Mouse (Mus musculus) adipocyte (in vitro differentiated cells): ENCODE data around the gene Nodal.

Source experiments
- DNase-seq: peaks from one replicate; pipeline ENCODE4 v3.0.0-alpha.2; 2016; ENCODE audit warnings: low spot score

Gene Nodal

DNA sequence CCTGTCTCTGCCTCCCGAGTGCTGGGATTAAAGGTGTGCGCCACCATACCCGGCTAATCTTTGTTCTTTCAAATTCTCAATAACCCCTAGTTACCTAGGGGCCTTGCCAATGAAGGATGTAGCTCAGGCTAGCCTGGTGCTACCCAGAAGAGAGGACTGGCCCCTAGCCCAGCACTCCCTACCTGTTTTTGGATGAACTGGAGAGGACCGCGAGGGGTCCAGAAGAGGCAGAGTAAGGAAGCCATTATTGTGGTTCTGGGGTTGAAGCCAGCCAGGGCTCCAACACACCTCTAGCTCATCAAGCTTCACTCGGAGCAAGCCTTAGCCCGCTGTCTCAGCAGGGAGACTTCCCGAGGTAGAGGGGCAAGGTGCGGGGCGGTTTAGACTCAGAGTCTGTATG, at the start of gene Nodal:
Gene Nodal, plus strand, starts transcription at position 301 of the 400 bp plus-strand sequence.
- DNase-seq: no peak

DNA sequence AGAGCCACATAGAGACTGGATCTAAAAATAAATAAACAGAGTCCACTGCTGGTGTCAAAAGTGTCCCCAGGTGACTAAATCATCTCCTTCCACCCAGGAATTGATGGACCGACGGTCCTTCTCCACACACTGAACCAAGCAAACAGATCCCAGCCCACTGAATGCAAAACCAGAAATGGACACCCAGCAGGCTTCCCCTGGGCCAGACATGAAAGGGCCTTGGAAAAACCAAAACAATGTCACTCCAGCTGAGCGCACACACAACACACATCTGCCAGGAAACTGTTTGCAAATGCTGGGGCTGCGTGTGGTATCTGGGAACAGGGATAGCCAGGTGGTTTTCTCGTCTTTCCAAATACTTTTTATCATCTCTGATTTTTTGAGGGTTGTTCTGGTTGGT, 48.0 kb upstream of the Nodal start:
- DNase-seq: no peak

DNA sequence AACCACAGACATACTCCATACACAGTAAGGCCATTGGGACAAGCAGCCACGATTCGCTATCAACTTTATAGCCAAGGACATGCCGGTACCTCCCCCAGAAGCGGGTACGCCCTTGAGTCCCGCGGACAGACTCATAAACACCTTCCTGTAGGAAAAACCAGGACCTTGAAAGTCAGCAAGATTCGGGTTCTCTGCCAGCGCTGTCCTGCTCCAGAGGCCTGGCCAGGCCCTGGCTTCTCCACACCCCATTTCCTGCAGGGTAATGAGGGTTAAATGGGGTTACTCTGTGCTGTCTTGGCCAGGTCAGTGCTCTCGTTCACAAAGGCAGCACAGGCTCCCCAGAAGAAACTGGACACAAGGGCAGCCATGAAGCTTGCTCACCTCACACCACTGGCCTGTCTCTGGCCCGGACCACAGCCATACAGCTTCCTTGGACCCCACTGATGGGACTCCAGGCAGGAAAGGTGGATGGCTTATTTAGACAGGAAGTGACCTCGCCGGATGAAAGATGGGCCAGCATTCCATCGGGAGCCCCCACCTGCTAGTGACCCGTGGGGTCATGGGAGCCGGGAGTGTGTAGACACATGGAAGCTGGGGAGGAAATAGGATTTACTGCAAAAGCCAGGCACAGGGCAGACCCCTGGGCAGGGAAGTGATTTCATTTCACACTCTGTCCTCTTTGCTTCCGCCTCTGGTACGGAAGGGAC, 47.3 kb upstream of the Nodal start:
- no peak for DNase-seq

DNA sequence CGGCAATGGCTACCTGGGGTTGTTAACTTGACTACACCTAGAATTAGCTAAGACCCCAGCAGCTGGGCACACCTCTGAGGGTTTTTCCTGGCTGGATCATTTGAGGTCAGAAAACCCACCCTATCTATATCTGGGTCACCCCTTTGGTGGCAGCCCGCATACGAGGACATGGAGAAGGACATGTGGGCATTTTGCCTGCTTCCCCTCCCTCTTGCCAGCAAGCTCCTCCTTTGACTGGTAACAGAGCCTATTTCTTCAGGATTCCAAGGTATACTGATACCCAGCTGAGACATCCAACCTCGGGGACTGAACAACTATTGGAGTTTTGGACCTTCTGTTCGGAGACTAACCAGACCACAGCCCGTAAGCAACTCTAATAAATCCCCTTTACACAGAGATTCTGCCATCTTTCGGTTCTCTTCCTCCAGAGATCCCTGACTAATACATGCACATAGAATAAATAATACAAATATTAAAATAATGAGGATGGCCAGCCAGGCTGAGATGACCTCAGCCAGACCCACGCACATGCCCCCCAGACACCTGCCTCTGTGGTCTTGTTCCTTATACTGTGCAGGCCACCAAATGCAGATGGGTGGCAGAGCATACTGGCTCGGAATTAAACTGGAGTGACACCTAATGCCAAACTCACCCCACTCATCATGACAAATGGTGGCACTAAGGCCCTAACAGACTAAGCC, 45.7 kb upstream of the Nodal start:
- no peak for DNase-seq

DNA sequence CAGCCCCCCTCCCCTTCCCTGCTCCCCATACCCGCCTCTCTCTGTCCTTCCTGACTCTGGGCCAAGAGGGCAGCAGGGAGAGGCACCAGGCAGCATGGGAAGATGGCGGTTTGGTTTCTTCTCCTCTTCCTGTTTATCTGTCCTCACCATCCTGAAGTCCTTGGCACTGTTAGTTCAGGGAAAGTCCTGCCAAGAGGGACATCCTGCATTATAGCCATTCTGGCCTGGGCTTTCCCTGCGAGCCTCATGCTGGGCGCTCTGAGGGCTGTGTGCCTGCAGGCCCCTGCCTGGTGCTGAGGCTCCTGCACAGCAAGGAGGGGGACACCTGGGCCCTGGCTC, 45.2 kb upstream of the Nodal start:
- DNase-seq: peak; percentile 27

DNA sequence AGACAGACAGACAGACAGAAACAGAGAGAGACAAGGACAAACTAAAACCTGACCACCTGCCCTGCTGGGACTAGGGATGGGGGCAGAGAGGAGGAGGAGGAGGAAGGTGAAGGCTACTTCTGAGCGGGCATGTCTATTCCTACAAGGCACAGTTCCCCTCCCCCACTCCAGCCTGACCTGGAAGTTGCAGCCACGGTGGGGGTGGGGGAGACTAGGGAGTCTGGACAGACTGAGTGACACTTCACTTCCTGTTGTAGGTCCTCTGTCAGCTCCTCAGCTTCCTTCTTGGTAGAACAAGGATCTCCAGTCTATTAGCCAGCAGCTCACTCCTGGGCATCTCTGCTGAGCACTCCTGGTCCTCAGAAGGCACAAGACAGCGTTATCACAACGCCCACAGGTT, 43.7 kb upstream of the Nodal start:
- no peak for DNase-seq

DNA sequence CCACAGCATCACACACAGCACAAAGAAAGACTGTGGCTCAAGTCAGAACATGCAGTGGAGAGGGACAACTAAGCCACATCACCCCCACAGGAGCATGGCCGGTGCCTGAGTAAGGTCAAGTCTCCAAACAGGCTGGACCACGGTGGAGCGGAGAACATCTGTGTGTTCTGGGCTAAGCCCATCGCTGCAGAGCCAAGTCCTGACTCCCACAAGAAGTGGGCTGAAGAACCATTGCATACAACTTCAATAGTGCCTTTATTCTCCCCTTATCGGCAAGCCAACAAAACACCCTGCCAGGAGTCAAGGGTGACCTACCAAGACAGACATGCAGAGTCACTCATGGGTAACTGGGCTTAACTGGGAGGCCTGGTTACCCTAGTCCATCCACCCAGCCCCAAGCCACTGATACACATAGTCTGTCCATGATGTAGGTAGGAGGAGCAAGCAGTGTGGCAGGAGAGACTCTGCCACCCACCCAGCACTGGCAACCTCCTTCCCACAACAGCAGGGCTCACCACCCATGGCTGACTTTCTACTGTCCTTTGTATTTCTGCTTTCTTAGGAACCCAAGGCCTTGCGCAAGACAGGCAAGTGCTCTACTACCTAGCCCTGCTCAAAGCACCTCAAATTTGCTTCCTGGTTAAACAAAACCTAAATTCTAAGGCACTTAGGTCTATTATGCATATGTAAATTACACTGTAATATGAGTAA, 42.8 kb upstream of the Nodal start:
- DNase-seq: no peak

DNA sequence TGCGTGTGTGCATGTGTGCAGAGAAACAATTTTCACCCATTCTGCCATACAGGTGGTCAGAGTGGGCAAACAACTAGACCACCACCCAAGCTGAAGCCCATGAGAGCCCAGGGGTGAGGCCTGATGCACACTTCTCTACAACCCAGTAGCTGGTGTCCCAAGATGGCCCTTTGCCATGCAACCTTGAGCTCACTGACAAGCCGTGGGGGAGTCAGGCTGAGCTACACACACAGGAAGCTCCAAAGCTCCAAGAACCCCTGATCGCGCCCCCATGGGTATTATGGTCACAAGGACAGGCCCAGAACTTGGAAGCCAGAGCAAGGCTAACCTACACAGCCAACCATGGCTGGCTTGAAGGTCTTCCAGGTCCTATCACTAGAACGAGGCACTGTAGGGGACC, 39.7 kb upstream of the Nodal start:
- no peak for DNase-seq

DNA sequence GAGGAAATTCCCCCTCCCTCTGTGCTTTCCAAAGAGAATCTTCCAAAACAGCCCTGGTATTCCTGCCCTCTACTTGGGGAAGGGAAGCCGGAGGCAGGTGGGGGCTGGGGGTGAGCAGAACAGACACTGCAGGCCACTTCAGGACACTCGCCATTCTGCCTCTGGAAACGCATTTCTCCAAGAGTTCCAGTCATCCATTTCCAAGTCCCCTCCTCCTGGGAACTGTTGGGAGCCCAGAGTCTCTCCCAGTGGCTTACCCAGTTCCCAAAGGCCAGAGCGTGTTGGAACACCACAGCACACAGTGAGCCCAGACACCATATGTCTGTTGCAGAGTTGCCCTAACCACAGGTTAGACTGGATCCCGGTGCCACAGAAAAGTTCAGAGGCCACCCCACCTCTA, 39.1 kb upstream of the Nodal start:
- DNase-seq: peak; percentile 25

DNA sequence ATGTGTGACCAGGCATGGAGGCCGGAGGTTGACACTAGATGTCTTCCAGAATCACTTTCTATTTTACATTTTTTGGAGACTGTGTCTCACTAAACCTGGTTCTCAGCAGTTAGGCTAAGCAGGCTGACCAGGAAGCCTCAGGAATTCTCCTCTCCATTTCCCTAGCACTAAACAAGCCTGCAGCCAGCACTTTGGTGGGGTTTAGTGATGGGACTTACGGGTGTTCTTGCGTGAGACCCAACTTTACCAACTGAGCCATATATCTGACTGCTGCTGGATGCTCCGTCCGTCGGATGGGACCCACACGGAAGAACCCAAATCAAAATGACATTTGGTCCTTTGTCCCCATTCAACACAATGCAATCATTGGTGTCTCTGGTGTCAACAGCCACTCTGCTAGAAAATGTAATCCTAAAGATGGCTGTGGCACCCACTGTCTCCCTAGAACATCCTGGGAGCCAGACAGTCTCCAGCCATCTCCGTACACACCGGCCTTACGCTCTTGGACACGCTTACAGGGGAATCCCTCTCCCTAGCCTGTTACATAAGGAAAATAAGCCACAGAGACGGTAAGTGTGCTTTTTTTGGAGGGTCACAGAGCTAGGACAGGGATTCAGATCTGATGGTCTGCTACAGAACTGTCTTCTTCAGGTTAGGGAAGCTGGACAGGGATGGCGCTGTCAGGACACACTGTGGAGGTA, 38.3 kb upstream of the Nodal start:
- DNase-seq: no peak

DNA sequence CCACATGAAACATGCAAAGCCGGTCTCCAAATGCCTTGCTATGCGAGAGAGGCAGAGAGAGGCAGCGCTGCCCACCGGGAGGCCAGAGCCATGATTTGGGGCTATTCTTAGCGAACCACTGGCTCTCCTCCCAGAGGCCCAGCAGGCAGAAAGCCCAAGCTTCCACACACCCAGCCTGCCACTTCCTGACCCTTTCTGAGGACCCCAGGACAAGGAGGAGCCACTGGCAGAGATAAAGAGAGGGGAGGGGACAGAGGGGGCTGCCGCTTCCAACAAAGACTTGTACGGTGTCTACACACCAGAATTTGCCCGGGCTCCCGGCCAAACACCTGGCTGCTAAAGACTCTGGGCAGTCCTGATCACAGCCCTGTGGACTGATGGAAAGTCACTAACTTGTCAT, 37.6 kb upstream of the Nodal start:
- DNase-seq: peak; percentile 50

DNA sequence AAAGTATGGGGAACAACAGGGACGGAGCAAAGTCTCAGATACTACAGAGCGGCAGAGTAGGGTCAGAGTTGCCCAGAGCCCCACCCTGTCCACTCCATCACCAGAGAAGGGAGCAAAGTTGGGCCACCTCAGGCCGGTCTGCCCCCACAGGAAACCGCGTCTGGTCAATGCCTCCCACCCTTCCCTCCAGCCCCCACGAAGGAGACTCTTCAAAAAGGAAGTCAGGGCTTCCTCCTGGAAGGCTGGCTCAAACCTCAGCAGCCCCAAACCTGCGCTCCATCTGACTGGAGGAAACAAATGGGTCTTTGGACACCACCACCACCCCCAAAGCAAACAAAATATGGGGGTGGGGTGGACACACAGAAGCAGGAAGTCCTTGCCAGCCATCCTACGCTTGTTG, 35.9 kb upstream of the Nodal start:
- no peak for DNase-seq

DNA sequence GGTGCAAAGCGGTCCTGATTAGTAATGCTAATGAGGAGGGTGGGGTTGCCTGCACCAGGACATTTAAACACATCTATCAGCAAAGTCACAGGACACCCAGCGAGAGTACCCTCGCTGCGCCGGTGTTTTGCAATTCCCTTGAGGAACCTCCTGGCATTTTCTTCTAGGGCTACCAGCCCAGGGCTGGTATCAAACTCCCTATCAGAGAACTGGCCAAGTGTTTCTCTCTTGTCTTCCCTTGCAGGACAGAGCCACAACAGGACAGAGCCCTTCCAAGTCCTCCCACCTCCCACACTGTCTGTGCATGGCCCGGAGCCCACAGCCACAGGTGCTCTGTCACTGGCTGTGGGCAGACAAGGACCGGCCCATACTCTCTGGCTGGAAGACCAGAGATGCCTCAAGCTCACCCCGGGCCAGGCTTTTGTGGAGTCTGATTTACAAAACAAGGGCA, 35.5 kb upstream of the Nodal start:
- peak; percentile 16 for DNase-seq

DNA sequence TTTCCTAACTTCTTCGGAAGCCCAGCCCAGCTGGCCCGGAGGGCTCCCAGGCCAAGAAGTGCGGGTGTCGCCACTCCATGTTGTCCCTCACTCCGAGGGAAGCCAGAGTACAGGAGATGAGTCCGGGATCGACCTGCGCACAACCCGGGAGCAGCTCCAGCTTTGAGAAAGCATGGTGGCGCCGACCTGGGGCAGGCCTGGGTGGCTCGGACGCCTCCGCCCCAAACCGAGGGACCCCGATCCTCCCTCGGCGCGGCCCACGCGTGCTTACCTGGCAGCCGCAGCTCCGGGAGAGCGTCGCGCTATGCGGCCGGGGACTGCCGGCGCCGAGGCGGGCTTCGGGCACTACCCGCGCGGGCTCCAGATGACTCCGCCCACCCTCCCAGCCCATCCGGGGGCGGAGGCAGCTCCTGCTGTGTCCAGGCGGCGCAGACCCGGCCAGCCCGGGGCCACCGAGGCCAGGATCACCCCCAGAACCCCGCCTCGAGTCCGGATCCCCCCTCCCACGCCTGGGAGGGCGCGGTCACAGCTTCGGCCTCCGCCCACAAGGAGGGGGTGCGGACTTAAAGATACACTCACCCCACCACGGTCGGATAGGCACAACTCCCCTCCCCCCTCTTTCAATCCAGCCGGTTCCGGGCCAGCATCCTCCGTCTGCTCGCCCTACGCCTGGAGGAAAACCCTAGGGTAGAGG, 34.6 kb upstream of the Nodal start, which contains the start of gene Pald1:
Gene Pald1, minus strand, starts transcription at position 510 of the 694 bp plus-strand sequence.
- DNase-seq: peak; percentile 74

DNA sequence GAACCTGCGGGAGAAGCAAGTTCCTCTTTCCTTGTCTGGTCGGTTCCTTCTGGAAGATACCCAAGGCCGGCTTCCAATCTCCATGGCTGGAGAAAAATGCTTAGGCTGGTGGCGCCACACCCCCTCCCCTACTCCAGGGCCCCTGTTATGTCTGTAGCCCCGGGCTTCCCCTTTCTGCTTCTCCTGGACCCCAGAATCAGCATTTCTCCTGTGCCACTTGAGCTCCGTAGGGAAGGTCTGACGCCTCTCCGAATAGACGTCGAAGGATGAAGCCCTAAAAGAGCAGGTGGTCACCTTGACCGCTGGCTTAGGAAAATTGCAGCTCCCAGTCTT, 34.1 kb upstream of the Nodal start:
- no peak for DNase-seq

DNA sequence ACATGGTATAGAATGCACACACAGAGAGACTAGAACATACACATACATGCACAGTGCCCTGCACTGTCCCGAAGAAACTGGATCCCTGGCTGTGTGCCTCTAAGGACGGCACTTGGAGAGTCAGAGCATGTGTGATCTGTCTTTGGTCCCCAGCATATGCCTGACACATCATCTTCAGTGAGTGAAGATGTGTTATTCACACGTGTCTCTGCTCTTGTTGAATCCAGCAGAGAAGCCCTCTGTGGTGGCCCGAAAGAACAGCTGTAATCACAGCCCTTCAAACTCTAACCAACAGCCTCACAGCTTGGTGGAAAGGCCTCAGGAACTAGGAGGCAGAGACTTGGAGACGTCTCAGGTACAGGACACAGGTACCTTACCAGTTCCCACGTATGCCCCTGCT, 32.6 kb upstream of the Nodal start:
- DNase-seq: no peak

DNA sequence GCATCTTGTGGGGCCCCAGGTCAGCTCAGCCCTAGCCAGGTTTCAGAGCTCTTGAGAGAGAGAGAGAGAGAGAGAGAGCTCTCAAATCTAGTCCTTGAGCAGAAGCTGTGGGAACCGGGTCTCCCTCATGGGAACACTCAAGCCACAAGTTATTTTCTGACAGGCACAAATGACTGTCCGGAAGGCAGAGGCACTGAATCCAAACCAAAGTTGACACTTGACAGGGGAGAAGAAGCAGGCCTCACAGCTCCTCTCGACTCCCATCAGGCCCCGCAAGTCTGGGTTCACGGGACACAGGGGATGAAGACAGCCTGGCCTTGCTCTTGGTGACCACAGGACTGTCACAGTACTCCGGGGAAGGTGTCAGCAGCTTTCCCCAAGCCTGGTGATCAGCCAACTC, 31.5 kb upstream of the Nodal start:
- DNase-seq: peak; percentile 50

DNA sequence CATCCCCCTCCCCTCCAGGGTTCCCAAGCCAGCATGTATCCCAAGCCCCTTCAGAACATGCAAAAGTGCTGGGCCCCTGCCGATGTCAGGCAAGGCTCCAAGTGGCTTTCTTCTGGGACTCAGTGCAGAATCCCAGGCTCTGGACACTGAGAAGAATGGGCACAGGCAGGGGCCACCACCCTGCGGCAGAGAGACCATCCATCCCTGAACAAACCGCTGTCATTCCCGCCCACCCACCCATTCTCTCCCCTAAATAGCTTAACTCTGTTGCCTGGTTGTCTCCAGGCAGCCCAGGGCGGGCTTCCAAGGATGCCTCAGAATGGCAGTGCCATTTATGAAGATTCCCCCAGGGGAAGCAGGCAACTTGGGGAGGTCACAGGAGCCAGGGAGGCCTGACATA, 28.8 kb upstream of the Nodal start:
- DNase-seq: no peak

DNA sequence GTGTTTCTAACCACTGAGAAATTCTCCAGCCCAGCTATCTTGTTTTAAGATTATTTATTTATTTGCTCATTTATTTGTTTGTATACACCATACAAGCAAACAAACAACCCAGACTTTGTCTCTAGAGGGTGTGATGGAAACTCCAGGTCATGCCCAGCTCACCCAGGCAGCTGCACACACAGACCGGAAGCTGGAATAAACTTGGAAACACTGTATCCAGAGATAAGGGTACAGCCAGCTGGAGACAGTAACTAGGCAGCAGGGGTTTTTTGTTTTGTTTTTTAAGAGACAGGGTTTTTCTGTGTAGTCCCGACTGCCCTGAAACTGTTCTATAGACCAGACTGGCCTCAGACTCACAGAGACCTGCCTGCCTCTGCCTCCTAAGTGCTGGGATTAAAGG, 27.6 kb upstream of the Nodal start:
- DNase-seq: no peak

DNA sequence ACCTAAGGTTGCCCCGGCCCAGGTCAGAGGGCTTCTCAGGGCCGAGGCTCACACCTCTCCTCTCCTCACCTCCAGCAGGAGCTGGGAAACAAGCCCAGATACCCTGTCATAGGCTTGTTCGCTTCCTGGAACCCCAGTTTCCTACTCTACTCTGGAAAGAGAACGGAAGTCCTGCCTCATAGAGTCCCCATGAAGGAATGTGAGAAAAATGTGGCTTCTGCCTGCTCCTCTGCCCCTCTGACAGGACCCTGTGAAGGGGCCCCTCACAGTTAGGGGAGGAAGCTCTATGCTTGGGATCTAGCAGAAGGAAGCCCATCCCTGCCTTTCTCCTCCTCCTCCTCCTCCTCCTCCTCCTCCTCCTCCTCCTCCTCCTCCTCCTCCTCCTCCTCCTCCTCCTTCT, 25.2 kb upstream of the Nodal start:
- no peak for DNase-seq

DNA sequence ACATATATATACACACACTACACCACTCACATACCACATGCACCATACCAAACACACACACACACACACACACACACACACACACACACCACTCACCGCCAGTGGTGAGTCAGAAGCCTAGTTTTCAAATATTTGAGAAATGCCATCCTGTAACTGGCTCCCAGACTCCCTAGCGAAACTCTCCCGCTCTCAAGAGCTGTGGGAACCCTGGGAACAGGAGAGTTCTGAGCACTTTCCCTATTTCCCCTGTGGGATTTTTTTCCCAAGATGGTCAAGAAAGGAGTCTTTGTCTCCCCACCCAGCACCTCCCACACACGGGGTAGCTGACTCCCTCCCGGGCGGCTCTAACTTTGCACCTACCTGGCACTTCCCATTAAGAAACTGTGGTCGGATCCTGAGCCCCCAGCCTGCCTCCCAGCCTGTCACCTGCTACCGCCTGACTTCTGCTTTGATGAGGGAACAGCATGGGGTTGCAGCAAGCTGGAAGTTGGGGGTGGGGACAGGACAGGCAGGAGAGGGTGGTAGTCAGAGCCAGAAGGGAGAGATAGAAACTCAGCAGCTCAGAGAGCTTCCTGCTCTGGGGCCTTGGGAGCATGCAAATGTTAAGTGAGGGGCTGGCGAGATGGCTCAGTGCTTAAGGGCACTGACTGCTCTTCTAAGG, 23.2 kb upstream of the Nodal start:
- DNase-seq: no peak

DNA sequence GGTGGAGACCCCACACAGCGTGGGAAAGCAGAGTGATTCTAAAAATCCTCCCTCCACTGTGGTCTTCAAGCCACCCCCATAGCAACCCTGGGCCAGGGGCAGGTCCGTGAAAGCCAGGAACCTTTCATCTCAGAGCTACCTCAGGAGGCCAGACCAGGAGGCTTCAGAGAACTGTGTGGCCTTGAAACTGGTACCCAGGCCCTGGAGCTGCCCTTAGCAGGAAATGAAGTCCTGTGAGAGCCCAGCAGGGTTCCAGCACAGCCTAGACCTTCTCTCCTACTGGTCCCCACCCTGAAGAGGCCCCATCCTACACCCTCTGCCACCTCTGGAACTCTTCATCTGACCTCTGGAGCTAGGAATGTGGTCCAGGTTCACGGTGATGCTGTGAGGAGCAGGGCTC, 19.6 kb upstream of the Nodal start:
- DNase-seq: no peak
